Mouse (Mus musculus) forebrain, embryonic 13.5 days (tissue): ENCODE results near the gene Cfap97d1. TPM values are rescaled to one million over a fixed set of nuclear protein-coding genes. Genes with fewer than 3 reads are reported as not detected.

Experiments used
- ATAC-seq: fragments of 200-750 bp; cut with Nextera tagmentation; 2 replicates; pipeline ENCODE4 v1.8.0; 2017
- H3K27ac ChIP-seq: fragments of 300-500 bp; sonication (generic); 2 replicates; pipeline ENCODE4 v1.5.1; 2015; ENCODE audit warnings: inconsistent platforms, mild to moderate bottlenecking, moderate library complexity
- H3K27me3 ChIP-seq: fragments of 300-500 bp; sonication (generic); 2 replicates; pipeline ENCODE4 v1.6.1; 2015; ENCODE audit warnings: mild to moderate bottlenecking, inconsistent platforms
- H3K36me3 ChIP-seq: fragments of 300-500 bp; sonication (generic); 2 replicates; pipeline ENCODE4 v1.6.1; 2015; ENCODE audit warnings: mild to moderate bottlenecking, inconsistent platforms; ENCODE audit not compliant: poor library complexity, severe bottlenecking
- H3K4me1 ChIP-seq: fragments of 300-500 bp; sonication (generic); 2 replicates; pipeline ENCODE4 v1.6.1; 2015; ENCODE audit warnings: inconsistent platforms
- H3K4me2 ChIP-seq: fragments of 300-500 bp; sonication (generic); 2 replicates; pipeline ENCODE4 v1.6.1; 2015; ENCODE audit warnings: inconsistent platforms, mild to moderate bottlenecking, moderate library complexity
- H3K4me3 ChIP-seq: fragments of 300-500 bp; sonication (generic); 2 replicates; pipeline ENCODE4 v1.5.1; 2015; ENCODE audit warnings: mild to moderate bottlenecking, inconsistent platforms
- H3K9ac ChIP-seq: fragments of 300-500 bp; sonication (generic); 2 replicates; pipeline ENCODE4 v1.6.1; 2015; ENCODE audit warnings: mild to moderate bottlenecking, inconsistent platforms
- H3K9me3 ChIP-seq: fragments of 300-500 bp; sonication (generic); replicated peaks from 2 replicates; pipeline ENCODE4 v1.6.1; 2016; ENCODE audit warnings: inconsistent platforms
- WGBS: fragments of 180-500 bp; shearing (Covaris S2); methylation state at CpG from one replicate; pipeline ENCODE4 v1.1.7; 2015; 5-methylcytosine and 5-hydroxymethylcytosine counted together
- polyA plus RNA-seq: library from polyadenylated mRNA; unstranded; fragments of >200 nt; fragmentation: Nextera tagmentation; extraction: Ambion mirVana; gene quantifications from 2 replicates; pipeline ENCODE4 v1.2.1, GENCODE M21; 2015

The Cfap97d1 gene
- polyA plus RNA-seq, 1 experiment from 2014 or later: not detected

DNA sequence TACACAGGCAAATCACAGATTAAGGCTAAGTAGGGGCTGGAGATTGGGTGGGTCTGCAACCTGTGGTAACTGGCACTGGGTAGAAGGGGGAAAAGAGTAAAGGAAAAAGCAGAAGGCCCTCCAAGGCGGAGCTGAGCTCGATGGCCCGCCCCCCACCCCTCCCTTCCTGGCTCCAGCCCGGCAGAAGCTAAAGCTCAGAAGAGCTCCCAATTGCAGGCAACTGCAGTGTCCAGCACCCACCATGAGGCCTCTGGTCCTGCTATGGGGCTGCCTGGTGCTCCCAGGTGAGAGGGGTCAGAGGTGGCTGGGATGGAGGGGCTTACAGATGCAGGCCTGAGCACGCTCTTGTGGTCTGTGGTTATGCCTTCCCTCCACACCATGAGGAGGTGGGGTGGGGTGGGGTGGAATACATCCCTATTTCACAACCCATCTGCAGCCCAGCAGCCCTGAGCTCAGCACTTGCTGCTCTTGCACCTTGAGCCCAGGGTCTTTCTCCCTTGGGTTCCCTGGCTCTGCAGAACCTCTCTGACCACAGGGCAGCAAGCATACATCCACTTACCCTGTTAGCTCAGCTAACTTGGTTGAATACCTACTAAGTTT, 57.4 kb downstream of the Cfap97d1 start, which contains the start of gene Cd300lg:
TSS of gene Cd300lg (plus strand) at position 160 of the 600 bp plus-strand sequence.
- H3K9ac ChIP-seq: no peak within 1 kb of the TSS
- H3K27ac ChIP-seq: no peak within 1 kb of the TSS
- no peak for ATAC-seq
- WGBS: 69% methylated on average over 5 of the region's 5 CpGs
- H3K4me1 ChIP-seq: no peaks in the 10 kb centered on the region
- no peak within 1 kb of the TSS for H3K4me3 ChIP-seq
- peaks cover 13% of the 10 kb centered on the region for H3K9me3 ChIP-seq
- no peak within 1 kb of the TSS for H3K4me2 ChIP-seq
- no peaks in the 10 kb centered on the region for H3K36me3 ChIP-seq
- no peaks in the 10 kb centered on the region for H3K27me3 ChIP-seq

Other genes with a start within 250 kb of the Cfap97d1 start
- 2.4 and 3.3 TPM in 2 replicates for gene Etv4, start 198.9 kb upstream of the Cfap97d1 start, polyA plus RNA-seq
- gene Meox1, start 89.9 kb upstream of the Cfap97d1 start, polyA plus RNA-seq: 0.17 and 0.30 TPM in 2 replicates
- 0.14 TPM in 1 of 2 replicates, not detected in the other for gene Sost, start 17.3 kb upstream of the Cfap97d1 start, polyA plus RNA-seq
- 8.5 and 8.7 TPM in 2 replicates for gene Dusp3, start 2.7 kb downstream of the Cfap97d1 start, polyA plus RNA-seq
- 40.8 and 41.0 TPM in 2 replicates for gene Mpp3, start 44.2 kb downstream of the Cfap97d1 start, polyA plus RNA-seq
- gene Cd300lg, start 57.2 kb downstream of the Cfap97d1 start, polyA plus RNA-seq: 0.27 and 0.31 TPM in 2 replicates
- 19.8 and 22.0 TPM in 2 replicates for gene Mpp2, start 104.2 kb downstream of the Cfap97d1 start, polyA plus RNA-seq
- not detected in 2 replicates for gene Ppy, start 117.0 kb downstream of the Cfap97d1 start, polyA plus RNA-seq
- not detected in 2 replicates for gene Pyy, start 123.6 kb downstream of the Cfap97d1 start, polyA plus RNA-seq
- not detected in 2 replicates for gene Nags, start 161.2 kb downstream of the Cfap97d1 start, polyA plus RNA-seq
- gene Tmem101, start 172.1 kb downstream of the Cfap97d1 start, polyA plus RNA-seq: 35.6 and 39.0 TPM in 2 replicates
- gene Lsm12, start 201.0 kb downstream of the Cfap97d1 start, polyA plus RNA-seq: 155 and 158 TPM in 2 replicates
- gene G6pc3, start 205.3 kb downstream of the Cfap97d1 start, polyA plus RNA-seq: 21.5 and 25.6 TPM in 2 replicates
- gene Hdac5, start 245.9 kb downstream of the Cfap97d1 start, polyA plus RNA-seq: 88.2 TPM in 2 replicates